Mouse (Mus musculus): Measurements from ENCODE around the gene Serpina5.
"Not testable (repeated sequence)": the region's sequence is repeated elsewhere in the genome, so short reads cannot be mapped to it uniquely, and the experiment has no call there.

Serpina5 gene

GRCm38 (mm10) chr12:104100768-104101167, at the start of gene Serpina5:
Gene Serpina5, plus strand, starts transcription at chr12:104101113.
- ChIA-PET CTCF (no interaction called here), POLR2A (no interaction called here)

- POLR2A ChIA-PET, result interaction anchor here in 1 of 4 experiments (0.7 kb wide), 1 partner anchor 634 kb away, joined by 3 read pairs; no protein-coding TSS in a partner anchor
- CTCF ChIA-PET, result interaction anchor here in 2 of 4 experiments (0.6 to 0.9 kb wide), 2 partner anchors 10 to 76 kb away, joined by 3 read pairs; no protein-coding TSS in a partner anchor
These were observed 46.9 kb upstream of the Serpina5 start for GRCm38 (mm10) chr12:104053995-104054394.

- ChIA-PET POLR2A (no interaction called here), CTCF (interaction anchor here in 1 of 4 experiments (1.2 kb wide), 1 partner anchor 11 kb away, joined by 3 read pairs; no protein-coding TSS in a partner anchor)
These were observed 45.2 kb upstream of the Serpina5 start for GRCm38 (mm10) chr12:104055755-104056154.

- CTCF ChIA-PET, result no interaction called here
- POLR2A ChIA-PET, result no interaction called here
These were observed 43.9 kb upstream of the Serpina5 start for GRCm38 (mm10) chr12:104057050-104057449.

- ChIA-PET CTCF (no interaction called here), POLR2A (no interaction called here)
These were observed 43.4 kb upstream of the Serpina5 start for GRCm38 (mm10) chr12:104057531-104057930.

- ChIA-PET CTCF (interaction anchor here in 3 of 4 experiments (0.6 to 1.7 kb wide), 5 partner anchors 7 to 1277 kb away, joined by 3 to 11 read pairs (median 4); no protein-coding TSS in a partner anchor), POLR2A (interaction anchor here in 1 of 4 experiments (0.7 kb wide), 1 partner anchor 29 kb away, joined by 6 read pairs; no protein-coding TSS in a partner anchor)
These were observed 40.8 kb upstream of the Serpina5 start for GRCm38 (mm10) chr12:104060126-104060525.

- POLR2A ChIA-PET, result no interaction called here
These were observed 39.1 kb upstream of the Serpina5 start for GRCm38 (mm10) chr12:104061862-104062261.

GRCm38 (mm10) chr12:104064532-104064931, 36.4 kb upstream of the Serpina5 start:
- POLR2A ChIA-PET, result interaction anchor here in 2 of 4 experiments (0.7 to 1.5 kb wide), 3 partner anchors 35 to 358 kb away, joined by 3 read pairs; no protein-coding TSS in a partner anchor
- CTCF ChIA-PET, result interaction anchor here in 3 of 4 experiments (0.5 to 1.6 kb wide), 6 partner anchors 11 to 875 kb away, joined by 3 to 5 read pairs (median 4); no protein-coding TSS in a partner anchor

More at GRCm38 (mm10) chr12:104061862-104062261, 39.1 kb upstream of the Serpina5 start:
- CTCF ChIA-PET, result no interaction called here

GRCm38 (mm10) chr12:104064996-104065395, 35.9 kb upstream of the Serpina5 start:
- ChIA-PET POLR2A (interaction anchor here in 1 of 4 experiments (1.3 to 1.5 kb wide), 2 partner anchors 36 to 322 kb away, joined by 3 read pairs; no protein-coding TSS in a partner anchor), CTCF (interaction anchor here in 2 of 4 experiments (0.6 to 1.6 kb wide), 5 partner anchors 30 to 875 kb away, joined by 3 to 5 read pairs (median 4); no protein-coding TSS in a partner anchor)

GRCm38 (mm10) chr12:104066241-104066640, 34.7 kb upstream of the Serpina5 start:
- POLR2A ChIA-PET, result interaction anchor here in 1 of 4 experiments (0.8 kb wide), 1 partner anchor 312 kb away, joined by 3 read pairs; no protein-coding TSS in a partner anchor
- CTCF ChIA-PET, result interaction anchor here (0.6 to 2.6 kb wide), 11 partner anchors 9 to 360 kb away, joined by 3 to 31 read pairs (median 4); partner anchors contain the start of gene Serpina12 (in 1 of the 4)

- POLR2A ChIA-PET, result interaction anchor here in 2 of 4 experiments (0.9 to 1.0 kb wide), 3 partner anchors 356 to 367 kb away, joined by 3 read pairs; no protein-coding TSS in a partner anchor
- CTCF ChIA-PET, result interaction anchor here (0.6 to 3.1 kb wide), 16 partner anchors 8 to 872 kb away, joined by 3 to 31 read pairs (median 4); partner anchors contain the start of gene Serpina12 (in 1 of the 4)
These were observed 33.4 kb upstream of the Serpina5 start for GRCm38 (mm10) chr12:104067549-104067948.

GRCm38 (mm10) chr12:104069620-104070019, 31.3 kb upstream of the Serpina5 start:
- ChIA-PET POLR2A (interaction anchor here in 1 of 4 experiments (0.6 to 1.2 kb wide), 2 partner anchors 74 to 349 kb away, joined by 3 read pairs; no protein-coding TSS in a partner anchor), CTCF (interaction anchor here (0.6 to 3.1 kb wide), 14 partner anchors 9 to 364 kb away, joined by 3 to 14 read pairs (median 4); no protein-coding TSS in a partner anchor)

GRCm38 (mm10) chr12:104071708-104072107, 29.2 kb upstream of the Serpina5 start:
- CTCF ChIA-PET, result interaction anchor here in 2 of 4 experiments (0.6 to 1.1 kb wide), 2 partner anchors 13 to 647 kb away, joined by 3 read pairs; no protein-coding TSS in a partner anchor
- POLR2A ChIA-PET, result no interaction called here

GRCm38 (mm10) chr12:104072286-104072685, 28.6 kb upstream of the Serpina5 start:
- POLR2A ChIA-PET, result no interaction called here
- CTCF ChIA-PET, result interaction anchor here in 2 of 4 experiments (0.6 to 1.1 kb wide), 2 partner anchors 14 to 646 kb away, joined by 3 read pairs; no protein-coding TSS in a partner anchor

- ChIA-PET POLR2A (no interaction called here), CTCF (interaction anchor here in 1 of 4 experiments (1.3 kb wide), 1 partner anchor 329 kb away, joined by 3 read pairs; no protein-coding TSS in a partner anchor)
These were observed 10.8 kb upstream of the Serpina5 start for GRCm38 (mm10) chr12:104090119-104090518.

GRCm38 (mm10) chr12:104091303-104091702, 9.6 kb upstream of the Serpina5 start:
- ChIA-PET CTCF (no interaction called here), POLR2A (no interaction called here)

GRCm38 (mm10) chr12:104105847-104106246, 4.9 kb downstream of the Serpina5 start:
- ChIA-PET POLR2A (no interaction called here), CTCF (no interaction called here)

GRCm38 (mm10) chr12:104106919-104107318, 6.0 kb downstream of the Serpina5 start:
- ChIA-PET CTCF (no interaction called here), POLR2A (no interaction called here)

GRCm38 (mm10) chr12:104108507-104108906, 7.6 kb downstream of the Serpina5 start:
- ChIA-PET CTCF (interaction anchor here in 2 of 4 experiments (0.6 kb wide), 2 partner anchors 46 to 311 kb away, joined by 3 read pairs; no protein-coding TSS in a partner anchor), POLR2A (no interaction called here)

- CTCF ChIA-PET, result not testable (repeated sequence)
- POLR2A ChIA-PET, result interaction anchor here in 1 of 4 experiments (0.5 kb wide), 1 partner anchor 1371 kb away, joined by 3 read pairs; no protein-coding TSS in a partner anchor
These were observed 11.4 kb downstream of the Serpina5 start, which contains the start of gene Serpina3a for GRCm38 (mm10) chr12:104112333-104112732. Gene Serpina3a, plus strand, starts transcription at chr12:104112724.
